In the genomic region with DNA sequence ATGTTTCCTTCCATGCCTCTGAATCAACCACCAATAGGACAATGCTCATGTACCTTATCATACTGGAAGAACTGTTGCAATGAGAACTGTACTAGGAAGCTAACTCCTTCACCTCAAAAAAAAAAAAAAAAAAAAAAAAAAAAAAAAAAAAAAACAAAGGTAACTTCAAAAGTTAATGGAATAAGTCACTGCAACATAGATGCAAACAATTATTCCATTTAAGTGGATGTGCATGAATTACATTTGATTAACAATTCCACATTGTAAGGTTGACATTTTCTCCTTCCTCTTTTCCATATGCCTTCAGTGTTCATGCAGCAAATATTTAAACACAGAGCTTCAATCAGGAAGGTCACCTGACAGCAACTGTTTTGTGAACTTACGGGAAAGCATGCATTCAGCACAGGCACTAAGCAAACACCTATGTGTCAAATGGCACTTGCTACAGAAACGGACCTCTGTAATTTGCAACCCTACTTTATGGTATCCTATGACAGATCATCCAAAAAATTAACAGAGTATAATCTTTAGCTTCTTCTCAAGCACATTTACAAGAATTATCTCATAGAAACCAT, we compare ENCODE assay signal across 10 mouse cellular contexts. TPM values are rescaled to one million over a fixed set of nuclear protein-coding genes. Genes with fewer than 3 reads are reported as not detected.
DNase-seq lines count a peak whose midpoint lies in the region; ATAC-seq lines count a peak whose summit lies in the region.
"Had no signal": no experiment of that assay in that cellular context is flagged by ENCODE, and none has a peak within 500 bp of the region (broad histone marks: within the 10 kb centered on the region; RNA-seq: fewer than 3 reads in every experiment).

No protein-coding gene starts in this region.

- H3K27me3 ChIP-seq in heart, embryonic 15.5 days, result no peaks in the 10 kb centered on the region
- H3K27me3 ChIP-seq in midbrain, embryonic 11.5 days (ENCODE audit: control insufficient read depth, insufficient read depth, low read length), result no peaks in the 10 kb centered on the region
- H3K27me3 ChIP-seq in midbrain, embryonic 10.5 days (ENCODE audit: low read depth, poor library complexity, severe bottlenecking), result peaks cover 15% of the 10 kb centered on the region
- no peaks in the 10 kb centered on the region for H3K27me3 ChIP-seq in intestine, embryonic 15.5 days (replicated peaks)
- H3K27me3 ChIP-seq: Patski had no signal

- peak overlapping the region; percentile 66 for H3K27ac ChIP-seq in heart, embryonic 15.5 days
- no peak overlapping the region for H3K27ac ChIP-seq in midbrain, embryonic 11.5 days (ENCODE audit: low read depth, low read length)
- H3K27ac ChIP-seq in midbrain, embryonic 10.5 days (replicated peaks), result no peak overlapping the region
- H3K27ac ChIP-seq in intestine, embryonic 15.5 days, result no peak overlapping the region

- peak overlapping the region; percentile 31; the same call in 1 of the 2 replicates for H3K9ac ChIP-seq in heart, embryonic 15.5 days
- H3K9ac ChIP-seq in midbrain, embryonic 11.5 days (ENCODE audit: low read length), result no peak overlapping the region
- H3K9ac ChIP-seq in intestine, embryonic 15.5 days, result no peak overlapping the region

- ATAC-seq in heart, embryonic 15.5 days (replicated peaks; ENCODE audit: insufficient number of reproducible peaks, insufficient read depth, low FRiP score, low read depth), result no peak
- no peak for ATAC-seq in midbrain, embryonic 11.5 days (ENCODE audit: low FRiP score)
- ATAC-seq in intestine, embryonic 15.5 days, result no peak
- ATAC-seq: Patski had no signal

- no peak for DNase-seq in heart, postnatal 36 days
- DNase-seq in midbrain, embryonic 11.5 days (ENCODE audit: low spot score, missing footprints), result peak; percentile 83
- no peak for DNase-seq in midbrain, embryonic 10.5 days (ENCODE audit: low spot score)
- peak; percentile 20 for DNase-seq in skeletal muscle tissue, adult 2 months (ENCODE audit: low read depth, low spot score)
- DNase-seq in layer of hippocampus, postnatal 36 days, result no peak
- DNase-seq in frontal cortex, postnatal 36 days (ENCODE audit: low spot score in 2 of 2), result no peak
- DNase-seq: gastrocnemius, postnatal 14 days had no signal

- no peaks in the 10 kb centered on the region for H3K9me3 ChIP-seq in heart, embryonic 15.5 days (replicated peaks)
- H3K9me3 ChIP-seq in midbrain, embryonic 11.5 days (ENCODE audit: control insufficient read depth, low read length), result no peaks in the 10 kb centered on the region
- H3K9me3 ChIP-seq in midbrain, embryonic 10.5 days (replicated peaks), result no peaks in the 10 kb centered on the region
- H3K9me3 ChIP-seq in intestine, embryonic 15.5 days, result no peaks in the 10 kb centered on the region

- peak overlapping the region; percentile 33 for H3K4me3 ChIP-seq in heart, embryonic 15.5 days
- H3K4me3 ChIP-seq in midbrain, embryonic 11.5 days (ENCODE audit: low read depth, low read length), result no peak overlapping the region
- H3K4me3 ChIP-seq in midbrain, embryonic 10.5 days, result no peak overlapping the region
- H3K4me3 ChIP-seq in intestine, embryonic 15.5 days (replicated peaks), result no peak overlapping the region

- 29% methylated on average over 2 of the region's 2 CpGs for WGBS in heart, embryonic 15.5 days
- WGBS in midbrain, embryonic 11.5 days, result 66% methylated on average over 2 of the region's 2 CpGs
- WGBS in midbrain, embryonic 10.5 days, result 71% methylated on average over 2 of the region's 2 CpGs
- WGBS in intestine, embryonic 15.5 days, result 29% methylated on average over 2 of the region's 2 CpGs

- H3K36me3 ChIP-seq in heart, embryonic 15.5 days, result no peaks in the 10 kb centered on the region
- no peaks in the 10 kb centered on the region for H3K36me3 ChIP-seq in midbrain, embryonic 11.5 days (ENCODE audit: control insufficient read depth, insufficient read depth, low read length)
- no peaks in the 10 kb centered on the region for H3K36me3 ChIP-seq in midbrain, embryonic 10.5 days
- H3K36me3 ChIP-seq in intestine, embryonic 15.5 days, result no peaks in the 10 kb centered on the region

- peaks cover 38% of the 10 kb centered on the region for H3K4me1 ChIP-seq in heart, embryonic 15.5 days (replicated peaks)
- H3K4me1 ChIP-seq in midbrain, embryonic 11.5 days (ENCODE audit: control insufficient read depth, insufficient read depth, low read length), result peaks cover 3% of the 10 kb centered on the region; the same call in 1 of the 2 replicates
- H3K4me1 ChIP-seq in midbrain, embryonic 10.5 days, result peaks cover 39% of the 10 kb centered on the region
- no peaks in the 10 kb centered on the region; the same call in 1 of the 2 replicates for H3K4me1 ChIP-seq in intestine, embryonic 15.5 days (replicated peaks)

- H3K4me2 ChIP-seq in heart, embryonic 15.5 days, result peak overlapping the region; percentile 54
- no peak overlapping the region for H3K4me2 ChIP-seq in midbrain, embryonic 11.5 days
- H3K4me2 ChIP-seq in intestine, embryonic 15.5 days (replicated peaks), result peak overlapping the region; percentile 24; the same call in 1 of the 2 replicates

- intact Hi-C loops in heart, postnatal 36 days (cut with DNase I), result loop anchor here (2.0 to 10.0 kb wide), 4 partner anchors 21 to 467 kb away; a partner anchor contains a TSS

RNA-seq across cellular contexts. Expression of a gene that starts 2.9 kb away (rescaled TPM):
- 34.5 and 36.9 TPM in 2 replicates for polyA plus RNA-seq in heart, embryonic 15.5 days (2015; fragmentation: Nextera tagmentation; extraction: Ambion mirVana)
- total RNA-seq in heart, postnatal 36 days (2021), result 100 to 1,000 TPM; 209 to 219 TPM
- 10.7 and 11.3 TPM in 2 replicates for polyA plus RNA-seq in midbrain, embryonic 11.5 days (2014; fragmentation: Nextera tagmentation; extraction: Ambion mirVana)
- polyA plus RNA-seq in midbrain, embryonic 10.5 days (2016; fragmentation: Nextera tagmentation; extraction: Ambion mirVana), result 6.2 and 6.3 TPM in 2 replicates
- polyA plus RNA-seq in intestine, embryonic 15.5 days (2015; fragmentation: Nextera tagmentation; extraction: Ambion mirVana), result 12.7 and 13.7 TPM in 2 replicates
- total RNA-seq in layer of hippocampus, postnatal 36 days (2021), result 10 to 100 TPM; 67.0 to 69.2 TPM

Comparison
In these comparisons a context has a peak if more than half of its experiments do, and no peak if none do; other contexts are left out.
1. DNase-seq: peak in midbrain, embryonic 11.5 days (single experiment) and skeletal muscle tissue, adult 2 months (single experiment); none in heart, postnatal 36 days (0 of 2), midbrain, embryonic 10.5 days (single experiment), layer of hippocampus, postnatal 36 days (0 of 2) and frontal cortex, postnatal 36 days (0 of 2).